Mouse (Mus musculus): Measurements from ENCODE around the gene Fkbp1a. TPM values are rescaled to one million over a fixed set of nuclear protein-coding genes. Genes with fewer than 3 reads are reported as not detected.

Gene Fkbp1a
- polyA plus RNA-seq, 1 experiment from 2014 or later, result 585 TPM

- Histone ChIP-seq H3K36me3 (replicated peaks) (no peaks in the 10 kb centered on the region; the same call in 1 of the 2 replicates), H3K4me3 (no peak overlapping the region), H3K27ac (replicated peaks) (no peak overlapping the region), H3K9me3 (no peaks in the 10 kb centered on the region), H3K4me1 (peaks cover 9% of the 10 kb centered on the region), H3K27me3 (replicated peaks; ENCODE audit: low read depth, poor library complexity, severe bottlenecking) (no peaks in the 10 kb centered on the region)
- 53% methylated on average over 8 of the region's 8 CpGs for WGBS
- no peak for DNase-seq (ENCODE audit: low spot score)
These were observed 11.7 kb upstream of the Fkbp1a start for GRCm38 (mm10) chr2:151530378-151531230.

DNA sequence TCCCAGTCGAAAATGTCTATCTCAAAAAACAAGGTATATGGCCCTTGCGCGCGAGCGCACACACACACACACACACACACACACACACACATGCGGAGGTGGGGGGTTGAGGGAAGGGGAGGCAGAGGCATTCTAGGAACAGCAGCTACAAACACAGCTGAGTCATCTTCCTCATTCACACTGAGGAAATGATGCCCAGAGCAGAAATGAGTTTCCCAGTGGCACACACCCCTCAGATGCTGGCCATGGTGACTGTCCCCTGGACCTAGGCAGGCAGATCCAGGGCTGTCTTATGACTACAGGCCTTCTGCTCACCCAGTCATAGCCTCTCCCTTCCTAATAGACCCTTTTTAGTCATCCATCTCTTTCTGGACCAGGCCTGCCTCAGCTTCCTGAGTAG, 8.7 kb upstream of the Fkbp1a start:
- DNase-seq (ENCODE audit: low spot score), result no peak
- peaks cover 18% of the 10 kb centered on the region for H3K4me1 ChIP-seq
- no peaks in the 10 kb centered on the region for H3K27me3 ChIP-seq (replicated peaks; ENCODE audit: low read depth, poor library complexity, severe bottlenecking)
- WGBS, result 92% methylated on average over 6 of the region's 6 CpGs
- no peaks in the 10 kb centered on the region for H3K9me3 ChIP-seq
- H3K27ac ChIP-seq (replicated peaks), result no peak overlapping the region
- H3K36me3 ChIP-seq (replicated peaks), result no peaks in the 10 kb centered on the region
- no peak overlapping the region for H3K4me3 ChIP-seq

DNA sequence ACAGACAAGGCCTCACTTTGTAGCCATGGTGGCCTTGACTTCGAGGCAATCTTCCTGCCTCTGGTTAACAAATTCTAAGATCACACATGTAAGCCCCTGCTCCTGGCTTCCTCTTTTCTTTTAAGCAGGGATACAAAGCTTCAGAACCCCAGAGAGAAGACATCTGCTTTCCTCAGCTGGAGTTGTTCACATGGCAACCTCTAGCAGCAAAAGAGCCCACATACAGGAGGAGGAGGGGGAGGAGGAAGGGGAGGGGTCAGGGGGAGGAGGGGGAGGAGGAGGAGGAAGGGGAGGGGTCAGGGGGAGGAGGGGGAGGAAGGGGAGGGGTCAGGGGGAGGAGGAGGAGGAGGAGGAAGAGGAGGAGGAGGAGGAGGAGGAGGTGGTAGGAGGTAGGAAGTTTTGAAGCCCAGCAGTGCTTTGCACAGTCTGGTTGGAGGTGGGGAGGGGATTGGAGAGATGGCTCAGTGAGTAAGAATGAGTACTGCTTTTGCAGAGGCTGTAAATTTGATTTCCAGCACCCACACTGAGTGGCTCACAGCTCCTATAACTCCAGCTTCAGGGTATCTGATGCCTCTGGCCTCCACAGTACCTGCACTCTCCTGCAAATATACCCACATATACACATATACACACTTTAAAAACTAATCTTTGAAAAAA, 6.2 kb upstream of the Fkbp1a start:
- no peaks in the 10 kb centered on the region for H3K27me3 ChIP-seq (replicated peaks; ENCODE audit: low read depth, poor library complexity, severe bottlenecking)
- WGBS, result 76% methylated on average over 1 of the region's 1 CpGs
- peak; percentile 51 for DNase-seq (ENCODE audit: low spot score)
- no peaks in the 10 kb centered on the region for H3K36me3 ChIP-seq (replicated peaks)
- H3K27ac ChIP-seq (replicated peaks), result 0 out of 2 replicates have a peak overlapping the region, but pooled peaks have one; percentile 35
- peaks cover 10% of the 10 kb centered on the region for H3K4me1 ChIP-seq
- no peak overlapping the region for H3K4me3 ChIP-seq
- H3K9me3 ChIP-seq, result no peaks in the 10 kb centered on the region

DNA sequence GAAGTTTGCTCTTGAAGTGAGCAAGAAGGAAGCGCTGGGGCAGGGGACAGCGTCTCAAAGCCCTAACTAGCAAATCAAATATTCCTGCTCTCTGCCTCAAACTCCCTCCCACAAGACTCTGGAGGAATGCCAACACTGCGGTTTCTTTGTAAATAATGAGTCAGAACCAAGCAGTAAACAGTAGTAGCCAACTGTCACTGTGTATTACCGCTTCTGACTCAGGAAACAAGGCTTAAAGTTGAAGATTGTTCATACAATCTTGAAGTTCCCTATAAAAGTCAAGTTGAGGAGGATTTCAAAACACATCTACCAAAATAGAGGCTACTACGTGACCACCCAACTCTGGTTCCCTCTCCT, 5.7 kb upstream of the Fkbp1a start:
- no peak overlapping the region for H3K4me3 ChIP-seq
- no peak for DNase-seq (ENCODE audit: low spot score)
- peaks cover 13% of the 10 kb centered on the region for H3K4me1 ChIP-seq
- H3K36me3 ChIP-seq (replicated peaks), result no peaks in the 10 kb centered on the region
- no peaks in the 10 kb centered on the region for H3K9me3 ChIP-seq
- no peak overlapping the region for H3K27ac ChIP-seq (replicated peaks)
- no peaks in the 10 kb centered on the region for H3K27me3 ChIP-seq (replicated peaks; ENCODE audit: low read depth, poor library complexity, severe bottlenecking)
- 81% methylated on average over 5 of the region's 5 CpGs for WGBS

GRCm38 (mm10) chr2:151538646-151539045, 3.6 kb upstream of the Fkbp1a start:
- DNase-seq (ENCODE audit: low spot score), result no peak
- Histone ChIP-seq H3K9me3 (no peaks in the 10 kb centered on the region), H3K4me1 (peaks cover 20% of the 10 kb centered on the region), H3K27me3 (replicated peaks; ENCODE audit: low read depth, poor library complexity, severe bottlenecking) (no peaks in the 10 kb centered on the region), H3K27ac (replicated peaks) (no peak overlapping the region), H3K4me3 (no peak overlapping the region), H3K36me3 (replicated peaks) (no peaks in the 10 kb centered on the region)
- 65% methylated on average over 4 of the region's 4 CpGs for WGBS

- WGBS, result 2% methylated on average over 21 of the region's 21 CpGs
- H3K27me3 ChIP-seq (replicated peaks; ENCODE audit: low read depth, poor library complexity, severe bottlenecking), result no peaks in the 10 kb centered on the region
These were observed 996 bp downstream of the Fkbp1a start for GRCm38 (mm10) chr2:151543063-151543895.

GRCm38 (mm10) chr2:151544673-151545072, 2.4 kb downstream of the Fkbp1a start:
- H3K27me3 ChIP-seq (replicated peaks; ENCODE audit: low read depth, poor library complexity, severe bottlenecking), result no peaks in the 10 kb centered on the region
- 76% methylated on average over 6 of the region's 6 CpGs for WGBS
- no peak for DNase-seq (ENCODE audit: low spot score)
- H3K4me3 ChIP-seq, result peak overlapping the region; percentile 98; the same call in 1 of the 2 replicates
- no peaks in the 10 kb centered on the region for H3K9me3 ChIP-seq
- peaks cover 58% of the 10 kb centered on the region for H3K36me3 ChIP-seq (replicated peaks)
- H3K27ac ChIP-seq (replicated peaks), result no peak overlapping the region
- peaks cover 30% of the 10 kb centered on the region for H3K4me1 ChIP-seq

More at GRCm38 (mm10) chr2:151543063-151543895, 996 bp downstream of the Fkbp1a start:
- peak; percentile 76 for DNase-seq (ENCODE audit: low spot score)
- peaks cover 44% of the 10 kb centered on the region for H3K36me3 ChIP-seq (replicated peaks)
- H3K4me1 ChIP-seq, result peaks cover 30% of the 10 kb centered on the region
- peak overlapping the region; percentile 97 for H3K27ac ChIP-seq (replicated peaks)
- no peaks in the 10 kb centered on the region for H3K9me3 ChIP-seq
- H3K4me3 ChIP-seq, result peak overlapping the region; percentile 98

DNA sequence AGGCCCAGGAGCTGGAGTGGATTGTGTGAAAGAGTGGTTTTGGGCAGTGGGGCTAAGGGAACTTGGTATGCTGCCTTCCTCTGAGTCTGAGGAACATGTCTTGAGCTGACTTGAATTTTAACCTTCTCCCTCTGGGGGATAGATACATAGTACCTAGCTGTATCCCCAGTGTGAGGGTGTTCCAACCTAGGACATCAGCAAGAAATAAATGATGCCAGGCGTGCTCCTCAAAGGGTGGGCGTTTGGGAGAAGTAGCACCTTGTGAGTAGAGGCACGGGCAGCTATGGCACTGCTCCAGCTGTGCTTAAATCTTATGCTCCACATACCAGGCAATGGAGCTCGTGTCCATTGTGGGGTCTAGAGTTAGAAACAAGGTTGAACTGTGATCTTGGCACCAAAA, 4.3 kb downstream of the Fkbp1a start:
- Histone ChIP-seq H3K4me1 (peaks cover 27% of the 10 kb centered on the region), H3K9me3 (no peaks in the 10 kb centered on the region), H3K4me3 (no peak overlapping the region), H3K27ac (replicated peaks) (no peak overlapping the region), H3K36me3 (replicated peaks) (peaks cover 77% of the 10 kb centered on the region), H3K27me3 (replicated peaks; ENCODE audit: low read depth, poor library complexity, severe bottlenecking) (no peaks in the 10 kb centered on the region)
- 93% methylated on average over 4 of the region's 4 CpGs for WGBS
- no peak for DNase-seq (ENCODE audit: low spot score)

DNA sequence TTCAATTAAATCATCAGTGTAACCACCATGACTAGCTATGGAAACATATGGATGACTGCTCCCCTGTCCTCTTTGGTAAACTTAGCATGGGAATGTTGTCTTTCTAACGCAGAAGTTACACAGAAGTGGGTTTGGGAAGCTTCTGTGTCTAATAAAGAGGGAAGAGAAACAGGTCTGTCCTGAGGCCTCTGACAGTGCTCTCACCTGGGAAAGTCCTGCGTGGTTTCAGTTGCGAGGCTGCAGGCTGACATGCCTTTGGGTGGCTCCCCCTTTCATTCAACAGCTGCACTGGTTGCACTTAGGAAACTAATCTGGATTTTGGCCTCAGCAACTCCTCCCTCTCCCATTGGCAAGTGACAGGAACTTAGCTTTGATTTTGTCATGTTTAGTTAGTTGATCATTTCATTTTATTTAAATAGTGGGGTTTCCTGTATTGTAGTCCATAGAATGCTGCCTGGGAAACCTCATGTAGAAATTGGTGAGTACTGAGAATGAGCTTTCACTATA, 7.4 kb downstream of the Fkbp1a start:
- peaks cover 99% of the 10 kb centered on the region for H3K36me3 ChIP-seq (replicated peaks)
- WGBS, result 91% methylated on average over 3 of the region's 3 CpGs

GRCm38 (mm10) chr2:151562930-151563921, 20.9 kb downstream of the Fkbp1a start:
- Histone ChIP-seq H3K9me3 (no peaks in the 10 kb centered on the region), H3K4me1 (no peaks in the 10 kb centered on the region), H3K4me3 (no peak overlapping the region), H3K27ac (replicated peaks) (no peak overlapping the region), H3K27me3 (replicated peaks; ENCODE audit: low read depth, poor library complexity, severe bottlenecking) (no peaks in the 10 kb centered on the region), H3K36me3 (replicated peaks) (peaks cover 77% of the 10 kb centered on the region)
- WGBS, result 88% methylated on average over 7 of the region's 7 CpGs
- DNase-seq (ENCODE audit: low spot score), result no peak

More for the DNA sequence above, 7.4 kb downstream of the Fkbp1a start:
- Histone ChIP-seq H3K9me3 (no peaks in the 10 kb centered on the region), H3K4me1 (peaks cover 10% of the 10 kb centered on the region), H3K27ac (replicated peaks) (no peak overlapping the region), H3K27me3 (replicated peaks; ENCODE audit: low read depth, poor library complexity, severe bottlenecking) (no peaks in the 10 kb centered on the region), H3K4me3 (no peak overlapping the region)
- DNase-seq (ENCODE audit: low spot score), result no peak

DNA sequence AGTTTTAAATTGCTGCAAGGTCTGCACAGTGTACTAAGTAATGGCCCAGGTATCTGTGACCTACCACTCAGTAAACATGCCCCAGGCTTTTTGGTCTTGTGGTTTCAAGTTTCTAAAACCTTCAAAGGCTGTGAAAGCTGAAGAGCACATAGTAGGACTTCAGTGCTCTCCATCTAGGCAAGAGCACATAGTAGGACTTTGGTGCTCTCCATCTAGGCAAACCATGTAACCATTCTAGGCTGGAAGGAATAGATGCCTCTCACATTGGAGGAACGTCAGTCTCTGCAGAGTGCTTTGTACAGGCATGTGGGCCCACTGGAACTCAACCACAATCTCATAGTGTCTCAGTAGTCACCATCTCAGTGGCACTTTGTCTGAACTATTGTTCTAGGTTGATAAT, 21.7 kb downstream of the Fkbp1a start:
- peaks cover 69% of the 10 kb centered on the region for H3K36me3 ChIP-seq (replicated peaks)
- WGBS, result 88% methylated on average over 1 of the region's 1 CpGs
- DNase-seq (ENCODE audit: low spot score), result no peak
- no peaks in the 10 kb centered on the region for H3K27me3 ChIP-seq (replicated peaks; ENCODE audit: low read depth, poor library complexity, severe bottlenecking)
- no peaks in the 10 kb centered on the region for H3K4me1 ChIP-seq
- no peak overlapping the region for H3K27ac ChIP-seq (replicated peaks)
- H3K4me3 ChIP-seq, result no peak overlapping the region
- no peaks in the 10 kb centered on the region for H3K9me3 ChIP-seq

Measured in embryonic facial prominence, embryonic 10.5 days (tissue).